Mouse (Mus musculus) lung, embryonic 16.5 days (tissue): ENCODE data around the gene Fktn. TPM values are rescaled to one million over a fixed set of nuclear protein-coding genes. Genes with fewer than 3 reads are reported as not detected.
"Not testable (repeated sequence)": the region's sequence is repeated elsewhere in the genome, so short reads cannot be mapped to it uniquely, and the experiment has no call there.

Experiments
- ATAC-seq: fragments of 200-750 bp; cut with Nextera tagmentation; 2 replicates; pipeline ENCODE4 v1.8.0; 2017; ENCODE audit warnings: low read depth, mild to moderate bottlenecking, moderate library complexity
- H3K27ac ChIP-seq: fragments of 300-500 bp; sonication (generic); 2 replicates; pipeline ENCODE4 v1.5.1; 2014; ENCODE audit warnings: mild to moderate bottlenecking, control low read depth, low read length
- H3K27me3 ChIP-seq: fragments of 300-500 bp; sonication (generic); 2 replicates; pipeline ENCODE4 v1.6.1; 2014; ENCODE audit warnings: low read depth, low read length, mixed read lengths; ENCODE audit not compliant: control insufficient read depth, insufficient read depth
- H3K36me3 ChIP-seq: fragments of 300-500 bp; sonication (generic); 2 replicates; pipeline ENCODE4 v1.6.1; 2014; ENCODE audit warnings: low read length; ENCODE audit not compliant: control insufficient read depth, insufficient read depth
- H3K4me1 ChIP-seq: fragments of 300-500 bp; sonication (generic); replicated peaks from 2 replicates; pipeline ENCODE4 v1.6.1; 2014; ENCODE audit warnings: low read length, mixed read lengths; ENCODE audit not compliant: control insufficient read depth, insufficient read depth
- H3K4me2 ChIP-seq: fragments of 300-500 bp; sonication (generic); 2 replicates; pipeline ENCODE4 v1.6.1; 2014; ENCODE audit warnings: low read depth, low read length, control low read depth
- H3K4me3 ChIP-seq: fragments of 300-500 bp; sonication (generic); 2 replicates; pipeline ENCODE4 v1.5.1; 2014; ENCODE audit warnings: mild to moderate bottlenecking, low read length, control low read depth
- H3K9ac ChIP-seq: fragments of 300-500 bp; sonication (generic); 2 replicates; pipeline ENCODE4 v1.6.1; 2014; ENCODE audit warnings: low read length, control low read depth
- H3K9me3 ChIP-seq: fragments of 300-500 bp; sonication (generic); 2 replicates; pipeline ENCODE4 v1.6.1; 2016; ENCODE audit warnings: low read length; ENCODE audit not compliant: control insufficient read depth
- WGBS: fragments of 180-500 bp; shearing (Covaris S2); extraction: QIAGEN DNeasy Blood & Tissue Kit; methylation state at CpG from one replicate; pipeline ENCODE4 v1.1.7; 2014; 5-methylcytosine and 5-hydroxymethylcytosine counted together
- polyA plus RNA-seq: library from polyadenylated mRNA; unstranded; fragments of >200 nt; fragmentation: Nextera tagmentation; extraction: Ambion mirVana; gene quantifications from 2 replicates; pipeline ENCODE4 v1.2.1, GENCODE M21; 2015

The Fktn gene
- polyA plus RNA-seq, 1 experiment from 2014 or later: 17.1 TPM

GRCm38 (mm10) chr4:53717546-53717945 lies 3.7 kb downstream of the Fktn start:
- Histone ChIP-seq H3K9me3 (no peaks in the 10 kb centered on the region), H3K4me2 (no peak overlapping the region), H3K36me3 (no peaks in the 10 kb centered on the region), H3K27me3 (no peaks in the 10 kb centered on the region), H3K4me3 (no peak overlapping the region), H3K4me1 (peaks cover 10% of the 10 kb centered on the region), H3K9ac (no peak overlapping the region), H3K27ac (no peak overlapping the region)
- ATAC-seq: no peak
- whole genome bisulfite sequencing: 48% methylated on average over 4 of the region's 4 CpGs

- no peaks in the 10 kb centered on the region for H3K9me3 ChIP-seq
- ATAC-seq: no peak
- H3K27me3 ChIP-seq: no peaks in the 10 kb centered on the region
- H3K4me1 ChIP-seq: peaks cover 10% of the 10 kb centered on the region
- H3K4me2 ChIP-seq: no peak overlapping the region
- no peaks in the 10 kb centered on the region for H3K36me3 ChIP-seq
- WGBS: 65% methylated on average over 5 of the region's 5 CpGs
- H3K9ac ChIP-seq: no peak overlapping the region
- no peak overlapping the region for H3K27ac ChIP-seq
- no peak overlapping the region for H3K4me3 ChIP-seq
These were observed 4.5 kb downstream of the Fktn start for GRCm38 (mm10) chr4:53718261-53718660.

- no peaks in the 10 kb centered on the region for H3K9me3 ChIP-seq
- H3K36me3 ChIP-seq: no peaks in the 10 kb centered on the region; the same call in 1 of the 2 replicates
- no peaks in the 10 kb centered on the region for H3K27me3 ChIP-seq
- no peak overlapping the region for H3K4me3 ChIP-seq
- no peak overlapping the region for H3K9ac ChIP-seq
- H3K27ac ChIP-seq: no peak overlapping the region
- no peak for ATAC-seq
- 85% methylated on average over 4 of the region's 4 CpGs for WGBS
- H3K4me2 ChIP-seq: no peak overlapping the region
- no peaks in the 10 kb centered on the region; the same call in 1 of the 2 replicates for H3K4me1 ChIP-seq
These were observed 8.7 kb downstream of the Fktn start for GRCm38 (mm10) chr4:53722506-53722905.

- H3K36me3 ChIP-seq, H3K27me3 ChIP-seq, ATAC-seq: not testable (repeated sequence)
These were observed 12.3 kb downstream of the Fktn start for GRCm38 (mm10) chr4:53726100-53726499.

GRCm38 (mm10) chr4:53728121-53728520 lies 14.3 kb downstream of the Fktn start:
- Histone ChIP-seq H3K36me3 (peaks cover 16% of the 10 kb centered on the region; the same call in 1 of the 2 replicates), H3K4me1 (no peaks in the 10 kb centered on the region), H3K27ac (no peak overlapping the region), H3K9me3 (no peaks in the 10 kb centered on the region), H3K4me2 (no peak overlapping the region), H3K4me3 (no peak overlapping the region), H3K9ac (no peak overlapping the region), H3K27me3 (no peaks in the 10 kb centered on the region)
- 94% methylated on average over 1 of the region's 1 CpGs for WGBS
- ATAC-seq: no peak

More at GRCm38 (mm10) chr4:53726100-53726499, 12.3 kb downstream of the Fktn start:
- H3K27ac ChIP-seq, H3K4me3 ChIP-seq, H3K9me3 ChIP-seq, H3K4me1 ChIP-seq, H3K9ac ChIP-seq, H3K4me2 ChIP-seq: not testable (repeated sequence)
- WGBS: 81% methylated on average over 2 of the region's 2 CpGs

GRCm38 (mm10) chr4:53738956-53739616 lies 25.3 kb downstream of the Fktn start:
- Histone ChIP-seq H3K4me3 (no peak overlapping the region), H3K27ac (no peak overlapping the region), H3K4me2 (no peak overlapping the region), H3K36me3 (peaks cover 9% of the 10 kb centered on the region; the same call in 1 of the 2 replicates), H3K9ac (no peak overlapping the region), H3K27me3 (no peaks in the 10 kb centered on the region), H3K4me1 (no peaks in the 10 kb centered on the region), H3K9me3 (no peaks in the 10 kb centered on the region)
- 40% methylated on average over 6 of the region's 6 CpGs for WGBS
- peak; percentile 54; the same call in 1 of the 2 replicates for ATAC-seq

- H3K27ac ChIP-seq: no peak overlapping the region
- no peak overlapping the region for H3K9ac ChIP-seq
- no peak for ATAC-seq
These were observed 36.0 kb downstream of the Fktn start for GRCm38 (mm10) chr4:53749831-53750230.

GRCm38 (mm10) chr4:53750391-53751120 lies 36.8 kb downstream of the Fktn start:
- H3K4me2 ChIP-seq: no peak overlapping the region
- peak; percentile 78 for ATAC-seq
- no peak overlapping the region for H3K27ac ChIP-seq

More at GRCm38 (mm10) chr4:53749831-53750230, 36.0 kb downstream of the Fktn start:
- Histone ChIP-seq H3K4me3 (no peak overlapping the region), H3K4me2 (no peak overlapping the region), H3K9me3 (no peaks in the 10 kb centered on the region), H3K27me3 (no peaks in the 10 kb centered on the region), H3K4me1 (no peaks in the 10 kb centered on the region), H3K36me3 (no peaks in the 10 kb centered on the region)

GRCm38 (mm10) chr4:53757030-53757429 lies 43.2 kb downstream of the Fktn start:
- no peak for ATAC-seq
- no peak overlapping the region for H3K4me3 ChIP-seq
- no peak overlapping the region for H3K9ac ChIP-seq
- H3K36me3 ChIP-seq: peaks cover 8% of the 10 kb centered on the region
- H3K4me1 ChIP-seq: no peaks in the 10 kb centered on the region
- H3K4me2 ChIP-seq: no peak overlapping the region
- no peaks in the 10 kb centered on the region for H3K27me3 ChIP-seq
- H3K9me3 ChIP-seq: no peaks in the 10 kb centered on the region
- H3K27ac ChIP-seq: no peak overlapping the region

More at GRCm38 (mm10) chr4:53750391-53751120, 36.8 kb downstream of the Fktn start:
- Histone ChIP-seq H3K4me1 (no peaks in the 10 kb centered on the region), H3K27me3 (no peaks in the 10 kb centered on the region), H3K9me3 (no peaks in the 10 kb centered on the region), H3K4me3 (no peak overlapping the region), H3K9ac (no peak overlapping the region), H3K36me3 (no peaks in the 10 kb centered on the region)
- 49% methylated on average over 16 of the region's 16 CpGs for WGBS
